Mouse (Mus musculus) frontal cortex, postnatal 25 days (tissue): ENCODE measurements around the gene Ctsh.
"Not testable (repeated sequence)": the region's sequence is repeated elsewhere in the genome, so short reads cannot be mapped to it uniquely, and the experiment has no call there.

ENCODE experiments used
- DNase-seq, 2 experiments: peaks; one replicate each; pipeline ENCODE4 v3.0.0; 2022; ENCODE audit warnings: low spot score in 2 of 2

The Ctsh gene

DNA sequence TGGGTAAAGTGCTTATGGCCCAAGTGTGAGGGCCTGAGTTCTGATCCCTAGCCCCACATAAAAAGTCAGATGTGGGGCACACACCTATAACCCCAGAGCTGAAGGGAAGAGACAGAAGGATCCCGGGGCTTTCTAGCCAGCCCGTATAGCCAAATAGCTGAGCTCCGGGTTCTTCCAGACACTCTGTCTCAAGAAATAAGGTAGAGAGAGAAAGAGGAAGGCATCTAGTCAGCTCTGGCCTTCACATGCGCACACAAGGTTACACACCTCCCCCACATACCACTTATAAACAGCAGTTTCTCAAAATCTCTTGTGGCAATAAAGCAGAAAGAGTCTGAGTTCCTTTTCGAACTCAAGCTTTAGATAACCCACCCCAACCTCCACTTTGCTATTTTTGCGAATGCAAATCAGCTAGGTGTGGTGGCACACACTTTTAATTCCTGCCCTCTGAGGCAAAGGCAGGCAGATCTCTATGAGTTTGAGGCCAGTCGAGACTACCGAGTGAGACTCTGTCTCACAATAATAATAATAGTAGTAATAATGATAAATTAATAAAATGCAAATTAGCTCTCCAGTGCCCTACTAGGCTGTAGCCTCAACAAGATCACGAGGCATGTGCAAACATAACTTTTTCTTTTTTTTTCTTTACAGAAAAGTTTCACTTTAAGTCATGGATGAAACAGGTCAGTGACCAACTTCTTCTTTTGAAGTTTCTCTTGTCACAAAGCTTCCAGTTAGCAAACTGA is 6.0 kb downstream of the Ctsh start:
- no peak for DNase-seq

DNA sequence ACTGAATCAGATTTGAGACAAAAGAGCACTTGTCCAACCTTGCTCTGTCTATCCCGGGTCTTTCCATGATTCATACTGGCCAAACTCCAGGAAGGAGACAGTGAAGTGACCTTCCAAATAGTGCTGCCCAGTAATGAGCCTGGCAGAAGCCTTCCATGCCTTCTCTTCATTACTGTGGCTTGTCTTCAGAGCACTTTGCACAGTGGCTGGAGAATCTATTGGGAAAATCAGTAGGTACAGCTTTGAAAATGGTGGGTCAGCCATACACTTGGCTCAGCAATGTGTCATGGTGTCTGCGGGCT is 6.6 kb downstream of the Ctsh start:
- no peak for DNase-seq

DNA sequence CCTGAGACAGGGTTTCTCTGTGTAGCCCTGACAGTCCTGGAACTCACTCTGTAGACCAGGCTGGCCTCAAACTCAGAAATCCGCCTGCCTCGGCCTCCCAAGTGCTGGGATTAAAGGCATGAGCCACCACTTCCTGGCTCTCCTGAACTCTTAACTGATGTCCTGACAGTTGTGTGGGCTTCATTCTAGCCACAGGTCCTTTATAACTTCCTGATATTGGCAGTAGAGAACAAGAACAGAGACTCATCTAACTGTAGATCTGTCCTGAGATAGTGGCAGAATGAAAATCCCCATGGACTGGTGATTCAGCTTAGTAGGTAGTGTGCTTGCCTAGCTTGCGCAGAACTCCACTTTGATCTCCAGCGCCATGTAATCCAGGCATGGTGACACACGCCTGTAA is 7.0 kb downstream of the Ctsh start:
- DNase-seq = not testable (repeated sequence)

DNA sequence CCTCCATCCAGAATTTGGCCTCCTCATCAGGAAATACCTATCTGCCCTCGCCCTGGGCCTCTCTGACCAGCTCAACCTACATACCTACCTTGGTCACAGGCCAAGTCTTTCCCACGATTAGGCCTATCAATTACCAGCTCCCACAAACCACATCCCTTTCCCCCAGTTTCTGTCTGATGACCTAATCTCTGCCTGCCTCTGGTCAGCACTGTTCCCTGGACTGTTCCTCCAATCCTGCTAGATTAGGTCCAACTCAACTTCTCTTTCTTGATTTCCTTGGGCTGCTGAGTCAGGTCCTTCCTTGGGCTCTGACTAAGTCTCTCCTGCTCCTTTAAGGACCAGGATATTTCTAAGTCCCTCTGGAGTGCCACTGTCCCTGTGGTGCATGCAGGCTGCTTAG is 13.4 kb downstream of the Ctsh start:
- DNase-seq = no peak

DNA sequence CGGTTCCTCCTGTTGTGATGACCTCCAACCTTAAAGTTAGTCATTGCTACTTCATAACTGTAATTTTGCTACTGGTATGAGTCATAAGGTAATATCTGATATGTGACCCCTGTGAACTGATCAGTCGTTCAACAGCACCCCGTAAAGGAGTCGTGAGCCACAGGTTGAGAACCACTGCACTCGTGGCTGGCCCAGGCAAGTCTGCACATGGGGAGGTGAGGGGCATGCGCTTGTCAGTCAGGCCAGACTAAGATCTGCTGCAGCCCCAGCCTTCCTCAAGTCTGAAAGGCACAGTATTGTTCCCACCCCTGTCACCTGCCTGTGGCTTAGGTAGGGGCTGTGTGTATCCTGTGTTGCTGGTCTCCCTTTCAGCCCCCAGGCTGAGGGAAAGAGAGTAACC is 14.8 kb downstream of the Ctsh start:
- DNase-seq = no peak

DNA sequence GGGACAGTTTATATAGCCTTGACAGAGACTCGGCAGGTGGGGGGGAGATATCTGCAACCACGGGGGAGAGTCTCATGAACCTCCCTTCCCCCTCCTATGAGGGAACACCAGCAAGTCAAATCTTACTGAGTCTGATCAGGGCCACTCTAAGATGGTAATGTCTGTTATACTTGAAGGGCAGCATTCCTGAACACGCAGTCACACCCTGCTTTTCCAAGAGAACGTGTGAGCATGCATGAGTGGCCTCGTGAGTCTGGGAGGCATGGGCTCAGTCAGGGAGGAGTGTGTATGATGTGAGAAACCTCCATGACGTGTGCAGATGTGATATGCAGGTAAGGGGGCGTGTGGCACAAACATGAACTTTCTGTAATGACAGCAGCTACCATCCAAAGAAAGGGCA is 15.5 kb downstream of the Ctsh start:
- no peak for DNase-seq

DNA sequence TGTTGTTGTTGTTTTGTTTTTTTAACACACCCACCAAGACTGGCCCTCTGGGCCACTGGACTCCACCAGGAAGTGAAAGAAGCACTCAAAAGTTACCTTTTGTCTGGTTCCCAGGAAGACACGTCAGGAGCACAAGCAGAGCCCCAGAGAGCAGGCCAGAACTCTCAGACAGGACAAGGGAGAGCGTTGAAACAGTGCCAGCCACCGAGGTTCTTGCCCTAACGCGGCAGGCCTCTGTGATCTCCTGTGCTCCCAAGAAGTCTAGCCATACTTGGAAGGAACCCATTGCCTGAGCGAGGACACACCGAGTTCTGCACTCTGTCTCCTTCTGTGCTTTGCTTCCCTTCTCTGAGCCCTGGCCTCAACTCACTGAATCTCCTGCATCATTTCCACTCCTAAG is 16.2 kb downstream of the Ctsh start:
- no peak for DNase-seq

DNA sequence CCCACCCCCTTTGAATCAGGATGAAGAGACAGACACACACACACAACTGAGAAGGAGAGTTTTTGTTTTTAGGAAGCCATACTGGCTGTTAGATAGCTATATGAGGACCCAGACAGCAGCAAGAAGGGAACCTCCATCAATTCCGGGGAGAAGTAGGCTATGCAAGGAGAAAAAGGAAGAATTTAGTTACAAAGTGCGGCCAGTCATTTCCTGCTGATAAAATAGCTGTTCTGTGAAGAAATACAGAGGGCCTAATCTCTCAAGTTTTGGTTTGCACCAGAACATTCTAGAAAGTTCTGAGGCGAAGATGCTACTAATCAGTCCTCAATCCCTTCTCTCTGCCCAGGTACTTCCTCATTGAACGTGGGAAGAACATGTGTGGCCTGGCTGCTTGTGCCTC is 21.4 kb downstream of the Ctsh start:
- DNase-seq = no peak

DNA sequence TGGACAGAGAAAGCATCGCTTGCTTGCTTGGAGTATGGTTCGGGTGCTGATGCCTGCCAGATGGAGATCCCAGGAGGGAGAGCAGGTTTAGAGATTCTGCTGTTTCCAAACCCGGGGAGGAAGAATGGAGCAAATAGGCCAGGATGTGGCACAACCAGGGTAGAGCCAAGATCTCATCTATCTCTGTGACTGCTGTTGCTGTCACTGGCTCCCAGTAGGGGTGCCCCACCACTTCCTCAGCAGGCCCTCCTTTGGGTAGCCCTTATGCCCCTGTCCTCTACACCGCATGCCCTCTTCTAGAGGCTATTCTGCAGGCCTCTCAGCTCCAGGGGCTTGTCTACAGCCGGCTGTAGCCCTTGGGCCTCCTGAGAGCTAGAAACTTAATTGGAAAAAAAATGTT is 22.2 kb downstream of the Ctsh start:
- no peak for DNase-seq

DNA sequence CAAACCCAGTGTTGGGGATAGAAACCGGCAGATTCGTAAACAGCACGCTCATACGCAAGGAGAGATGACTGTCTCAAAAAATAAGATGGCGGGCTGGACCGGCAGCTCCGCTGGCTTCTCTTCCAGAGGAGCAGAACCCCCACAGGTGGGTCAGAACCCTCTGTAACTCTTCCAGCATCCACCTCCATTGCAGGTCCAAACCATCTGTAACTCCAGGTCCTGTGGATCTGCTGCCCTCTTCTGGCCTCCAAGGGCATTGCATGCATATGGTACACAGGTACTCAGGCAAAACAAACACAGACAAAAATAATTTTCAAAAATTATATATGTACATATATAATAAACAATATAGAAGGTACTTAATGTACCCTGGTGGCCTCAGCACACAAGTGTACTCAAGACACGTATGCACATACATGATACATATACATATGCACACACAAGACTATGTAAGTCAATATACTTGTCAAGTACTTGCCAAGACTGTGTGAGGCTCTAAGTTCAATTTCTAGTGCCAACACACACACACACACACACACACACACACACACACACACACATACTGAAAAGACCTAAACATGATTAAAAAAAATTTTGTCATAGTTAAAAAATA is 23.0 kb downstream of the Ctsh start:
- peak; percentile 41 to 45 for DNase-seq

DNA sequence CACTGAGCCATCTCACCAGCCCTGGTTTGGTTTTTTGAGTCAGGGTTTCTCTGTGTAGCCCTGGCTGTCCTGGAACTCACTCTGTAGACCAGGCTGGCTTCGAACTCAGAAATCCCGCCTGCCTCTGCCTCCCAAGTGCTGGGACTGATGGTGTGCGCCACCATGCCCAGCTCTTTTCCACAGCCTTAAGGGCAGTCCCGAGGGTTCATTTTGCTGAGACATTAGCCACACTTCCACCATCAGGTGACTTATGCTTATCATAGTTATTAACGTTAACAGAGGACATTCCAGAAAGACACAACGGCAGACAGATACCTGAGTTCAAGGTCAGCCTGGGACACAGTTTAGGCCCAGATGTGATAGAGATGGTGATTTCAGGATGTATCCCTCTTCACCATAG is 28.0 kb downstream of the Ctsh start:
- not testable (repeated sequence) for DNase-seq

DNA sequence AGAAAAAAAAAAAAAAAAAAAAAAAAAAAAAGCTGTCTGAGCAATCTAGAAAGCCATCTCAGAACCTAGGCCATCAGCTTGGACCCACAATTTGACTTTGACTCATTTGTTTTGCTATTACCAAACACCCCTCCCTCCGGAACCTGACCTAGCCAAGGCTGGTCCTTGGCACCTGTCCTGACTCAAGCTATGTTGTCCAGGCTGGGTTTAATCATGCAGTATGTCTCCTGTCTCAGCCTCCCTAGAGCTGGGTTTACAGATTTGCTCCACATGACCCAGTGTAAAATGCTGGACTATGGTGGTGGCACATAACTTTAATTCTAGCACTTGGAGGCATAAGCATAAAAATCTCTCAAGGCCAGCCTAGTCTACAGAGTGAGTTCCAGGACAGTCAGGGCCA is 29.0 kb downstream of the Ctsh start:
- DNase-seq = no peak

DNA sequence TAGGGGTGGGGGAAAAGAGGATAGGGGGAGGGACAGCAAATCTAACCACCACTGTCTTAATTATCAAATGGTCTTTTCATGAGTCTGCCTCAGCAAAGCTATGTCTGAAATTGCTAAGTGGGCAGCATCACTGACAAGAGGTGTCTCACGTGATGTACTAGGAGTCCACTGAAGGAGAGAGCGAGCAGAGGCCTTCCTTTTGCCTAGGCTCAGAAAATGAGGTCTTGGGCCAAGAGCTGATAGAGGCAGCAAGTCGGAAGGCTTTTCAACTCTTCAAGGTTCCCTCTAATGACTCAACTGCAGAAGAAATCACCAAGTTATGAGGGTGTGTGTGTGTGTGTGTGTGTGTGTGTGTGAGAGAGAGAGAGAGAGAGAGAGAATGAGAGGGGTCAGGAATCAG is 30.2 kb downstream of the Ctsh start:
- no peak for DNase-seq

DNA sequence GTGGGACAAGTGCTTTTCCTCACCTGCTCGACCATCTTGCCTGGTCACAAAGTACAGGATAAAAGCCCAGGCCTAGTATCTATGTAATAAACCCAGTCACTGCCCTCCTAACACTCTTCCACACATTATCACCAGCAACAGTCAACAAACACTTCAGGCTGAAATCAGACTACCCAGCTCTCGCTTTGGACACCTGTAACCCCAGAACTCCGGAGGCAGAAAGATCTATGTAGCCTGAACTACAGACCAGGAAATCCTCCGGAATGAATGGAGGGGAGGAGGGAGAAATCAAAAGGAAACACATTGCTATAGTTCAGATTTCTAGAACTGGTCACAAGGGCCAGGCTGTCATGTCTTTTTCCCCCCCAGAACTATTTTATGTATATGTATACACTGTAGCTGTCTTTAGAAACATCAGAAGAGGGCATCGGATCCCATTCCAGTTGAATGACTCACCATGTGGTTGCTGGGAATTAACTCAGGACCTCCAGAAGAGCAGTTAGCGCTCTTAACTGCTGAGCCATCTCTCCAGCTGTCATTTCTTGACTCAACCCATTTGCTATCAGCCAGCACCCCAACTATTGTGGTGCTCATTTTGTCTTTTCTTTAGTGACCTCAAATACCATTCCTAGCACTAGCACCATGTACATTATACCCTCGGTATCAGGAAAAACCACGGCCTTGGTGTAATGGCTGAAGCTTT is 31.0 kb downstream of the Ctsh start:
- DNase-seq = no peak

DNA sequence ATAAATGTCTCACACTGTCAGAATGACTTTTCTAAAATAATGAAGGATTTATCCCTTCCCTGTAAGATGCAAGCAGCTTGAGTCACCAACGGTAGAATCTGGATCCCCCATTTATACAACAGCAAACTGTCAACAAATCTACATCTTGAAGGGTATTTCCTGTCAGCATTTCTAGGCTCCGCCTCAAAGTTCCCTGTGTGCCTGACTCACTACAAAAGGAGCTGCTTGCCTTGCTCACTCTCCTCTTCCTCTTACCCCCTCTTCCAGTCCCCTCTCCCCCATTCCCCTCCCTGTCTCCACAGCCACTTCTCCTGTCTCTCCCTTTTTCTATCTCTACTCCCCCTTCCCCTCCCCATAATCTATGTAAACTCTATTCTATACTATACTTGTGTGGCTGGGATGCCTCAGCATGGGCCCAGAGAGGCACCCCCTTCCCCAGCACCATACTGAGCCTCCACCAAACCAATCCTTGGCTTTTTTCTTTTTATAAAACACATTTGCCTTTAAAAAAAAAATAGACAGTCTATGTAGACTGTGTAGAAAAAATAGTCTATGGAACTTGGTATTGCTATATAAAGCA is 34.0 kb downstream of the Ctsh start:
- no peak for DNase-seq

DNA sequence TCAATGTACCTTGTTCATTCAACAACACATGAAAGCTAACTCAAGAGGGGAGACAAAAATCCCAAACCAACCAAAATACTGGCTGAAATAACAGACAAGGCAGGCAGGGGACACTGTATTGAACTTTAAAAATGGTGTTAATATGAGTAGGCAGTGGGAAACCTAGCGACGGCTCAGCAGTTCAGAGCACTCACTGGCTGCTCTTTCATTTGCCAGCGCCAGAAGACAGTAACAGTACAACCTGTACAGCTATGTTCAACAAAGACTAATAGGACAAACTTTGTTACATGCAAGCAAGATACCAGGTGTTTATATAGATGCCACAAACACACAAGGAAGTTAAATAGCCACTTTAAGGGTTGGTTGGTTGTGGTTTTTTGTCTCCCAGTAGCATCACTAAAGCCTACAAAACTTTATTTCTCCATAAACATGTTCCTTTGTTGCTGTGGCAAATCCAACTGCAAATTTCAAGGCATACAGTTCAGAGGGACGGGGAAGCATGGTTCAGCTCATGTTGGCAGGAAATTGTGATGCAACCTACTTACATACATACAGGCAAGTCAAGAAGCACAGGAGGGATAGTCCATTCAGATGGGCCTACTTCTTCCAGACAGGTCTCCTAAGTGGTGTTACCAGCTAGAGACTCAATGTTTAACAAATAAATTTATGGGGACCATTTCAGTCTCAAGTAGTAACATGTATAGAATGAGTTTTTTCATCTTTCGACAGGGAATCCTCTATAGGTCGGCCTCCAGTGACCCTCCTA is 35.6 kb downstream of the Ctsh start:
- DNase-seq = no peak

DNA sequence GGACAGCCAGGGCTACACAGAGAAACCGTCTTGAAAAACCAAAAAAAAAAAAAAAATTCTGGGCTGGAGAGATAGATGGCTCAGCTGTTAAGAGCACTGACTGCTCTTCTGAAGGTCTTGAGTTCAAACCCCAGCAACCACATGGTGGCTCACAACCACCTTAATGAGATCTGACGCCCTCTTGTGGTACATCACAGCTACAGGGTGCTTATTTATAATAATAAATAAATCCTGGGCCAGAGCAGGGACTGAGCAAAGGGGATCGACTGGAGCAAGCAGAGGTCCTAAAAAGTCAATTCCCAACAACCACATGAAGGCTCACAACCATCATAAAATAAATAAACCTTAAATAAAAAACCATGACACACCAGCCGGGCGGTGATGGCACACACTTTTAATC is 45.0 kb downstream of the Ctsh start:
- no peak for DNase-seq

DNA sequence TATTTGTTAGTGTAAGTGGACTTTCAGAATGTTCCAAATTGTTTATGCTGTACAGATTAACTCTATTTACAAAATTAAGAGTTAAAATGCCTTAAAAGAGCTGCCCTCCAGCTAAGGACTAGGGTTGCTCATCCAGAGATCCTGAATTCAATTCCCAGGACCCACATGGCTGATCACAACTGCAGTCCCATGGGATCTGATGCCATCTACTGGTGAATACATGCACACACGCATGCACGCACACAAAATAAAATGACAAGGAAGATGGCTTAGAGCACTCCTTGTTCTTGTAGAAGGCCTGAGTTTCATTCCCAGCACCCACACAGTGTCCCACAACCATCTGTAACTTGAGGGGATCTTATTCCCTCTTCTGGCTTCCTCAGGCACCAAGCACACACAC is 46.8 kb downstream of the Ctsh start:
- DNase-seq = no peak

DNA sequence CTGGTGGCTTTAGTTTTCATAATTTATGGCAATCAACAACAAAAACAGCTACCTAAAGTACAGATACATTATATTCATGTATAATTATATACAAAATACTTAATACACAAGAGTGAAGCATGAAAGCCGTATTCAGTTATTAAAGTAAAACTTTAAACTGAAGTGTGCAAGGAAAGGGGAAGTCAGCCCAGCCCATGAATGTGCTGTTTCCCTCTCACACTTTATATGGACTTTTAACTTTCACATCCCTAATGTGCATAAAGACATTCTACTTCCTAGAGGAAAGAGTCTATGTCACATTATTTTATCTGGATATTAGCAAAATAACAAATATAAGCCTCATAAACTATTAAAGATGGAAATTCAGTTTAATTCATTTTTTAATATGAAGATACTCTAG is 51.5 kb downstream of the Ctsh start:
- no peak for DNase-seq

DNA sequence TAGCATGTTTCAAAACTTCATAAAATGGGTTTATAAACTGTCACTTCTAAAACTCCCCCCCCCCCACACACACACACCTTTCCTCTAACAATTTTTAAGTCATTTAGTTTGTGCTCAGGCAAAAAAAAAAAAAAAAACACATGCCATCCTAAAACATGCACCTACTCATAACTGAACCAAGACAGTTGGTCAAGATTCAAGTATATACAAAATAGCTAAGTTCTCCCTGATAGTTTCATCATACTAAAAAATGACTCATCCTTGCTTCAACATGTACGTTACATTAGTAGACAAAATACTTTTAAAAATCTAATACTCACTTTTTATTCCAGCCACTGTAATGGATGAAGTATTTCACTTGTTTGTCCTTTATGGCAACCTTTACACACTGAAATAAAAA is 53.0 kb downstream of the Ctsh start:
- no peak for DNase-seq

DNA sequence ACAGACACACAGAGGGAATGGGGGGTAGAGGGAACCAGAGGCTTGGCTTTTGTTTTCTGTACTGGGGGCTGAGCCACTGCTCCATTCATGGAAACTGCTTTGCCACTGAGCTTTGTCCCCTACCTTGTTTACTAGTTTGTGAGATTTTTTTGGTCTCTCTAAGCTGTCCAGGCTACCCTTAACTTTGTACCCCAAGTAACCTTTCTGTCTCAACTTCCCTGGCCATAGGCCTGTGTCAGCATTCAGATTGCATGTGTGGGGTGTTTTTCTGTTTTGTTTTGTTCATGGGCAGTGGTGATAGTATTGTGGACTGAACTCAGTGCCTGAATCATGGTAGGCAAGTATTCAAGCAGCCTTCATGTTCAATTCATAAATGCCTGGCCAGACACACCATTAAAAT is 54.3 kb downstream of the Ctsh start:
- no peak for DNase-seq

DNA sequence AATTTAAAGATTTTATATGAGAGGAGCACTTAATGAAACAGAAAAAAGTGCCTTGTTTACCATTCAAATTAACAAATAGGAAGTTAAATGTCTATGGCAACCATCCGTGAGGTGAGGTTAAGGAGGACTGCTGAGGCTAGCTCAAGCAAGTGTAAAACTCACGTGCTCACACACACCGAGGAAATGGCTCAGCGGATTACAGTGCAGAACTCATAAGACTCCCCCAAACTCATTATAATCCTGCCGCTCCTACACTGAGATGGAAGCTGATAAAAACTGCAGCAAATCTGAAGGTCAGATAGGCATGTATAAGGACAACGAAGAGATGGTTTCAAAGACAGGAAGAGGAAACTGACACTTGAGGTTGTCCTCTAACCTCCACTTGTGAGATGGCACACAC is 55.4 kb downstream of the Ctsh start:
- no peak for DNase-seq
